Mouse (Mus musculus) olfactory bulb, adult 2 months (tissue): ENCODE measurements around the gene Prdm16.

Experiments used
- CTCF ChIP-seq: fragments of 200-500 bp; IDR thresholded peaks from 2 replicates; pipeline ENCODE4 v1.5.1; 2012; ENCODE audit warnings: low read depth, mild to moderate bottlenecking, low read length, moderate library complexity; ENCODE audit not compliant: insufficient read depth
- POLR2A ChIP-seq: fragments of 200-500 bp; IDR thresholded peaks from 2 replicates; pipeline ENCODE4 v1.6.1; 2012; ENCODE audit warnings: mild to moderate bottlenecking, low read depth, low read length, moderate library complexity; ENCODE audit not compliant: insufficient read depth

DNA sequence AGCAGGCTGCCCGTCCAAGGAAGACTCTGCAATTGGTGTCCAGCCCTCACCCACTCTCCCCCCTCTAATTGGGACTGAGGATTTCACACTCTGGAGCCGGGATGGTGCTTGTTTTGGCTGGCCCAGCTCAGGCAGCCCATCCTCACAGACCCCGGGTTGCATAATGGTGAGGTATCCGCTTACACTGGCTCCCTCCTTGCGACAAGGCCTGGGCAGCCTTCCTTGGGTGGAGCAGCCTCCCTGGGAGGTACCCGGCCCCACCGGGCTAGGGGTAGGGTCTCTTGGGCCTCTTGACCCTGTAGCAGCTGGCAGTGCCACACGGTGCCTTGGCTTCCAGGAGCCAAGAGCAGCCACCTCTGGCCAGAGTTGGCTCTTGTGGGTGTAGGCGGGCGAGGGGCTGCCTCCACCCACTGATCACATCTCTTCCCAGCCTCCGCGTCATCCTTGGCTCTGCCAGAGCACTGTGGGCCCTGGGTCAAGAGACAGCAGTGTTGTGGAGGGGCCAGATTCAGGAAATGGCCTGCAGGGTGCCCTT, 26.1 kb upstream of the Prdm16 start:
- TF ChIP-seq POLR2A (no peak), CTCF (no peak)
